Mouse (Mus musculus): ENCODE measurements around the gene Dmrtc1a.
"Not testable (repeated sequence)": the region's sequence is repeated elsewhere in the genome, so short reads cannot be mapped to it uniquely, and the experiment has no call there.

DNA sequence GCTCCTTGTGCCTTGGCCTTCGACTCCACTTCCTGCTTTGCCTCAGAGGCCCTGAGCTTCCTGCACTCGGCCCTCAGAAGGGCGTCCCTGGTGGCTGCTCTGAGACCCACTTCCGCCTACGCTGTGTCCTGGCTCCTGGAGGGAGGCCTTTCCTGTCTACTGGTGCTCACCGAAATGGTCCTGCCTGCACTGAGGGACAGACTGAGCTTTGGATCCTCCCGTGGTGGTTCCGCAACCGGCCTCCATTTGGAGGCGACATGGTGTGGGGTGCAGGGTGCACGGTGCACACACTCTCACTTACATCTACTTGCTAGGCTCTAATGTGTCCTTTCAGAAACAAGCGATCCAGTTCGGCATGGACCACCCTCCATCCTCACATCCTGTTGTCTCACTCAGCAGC is 54.0 kb downstream of the Dmrtc1a start, which contains the start of gene Dmrtc1c2:
- not testable (repeated sequence) for TF ChIP-seq CTCF, EP300 (IDR thresholded peaks at IDR 0.05; ENCODE audit: low read depth)
